8 mouse cellular contexts compared by ENCODE assay signal in the genomic region with DNA sequence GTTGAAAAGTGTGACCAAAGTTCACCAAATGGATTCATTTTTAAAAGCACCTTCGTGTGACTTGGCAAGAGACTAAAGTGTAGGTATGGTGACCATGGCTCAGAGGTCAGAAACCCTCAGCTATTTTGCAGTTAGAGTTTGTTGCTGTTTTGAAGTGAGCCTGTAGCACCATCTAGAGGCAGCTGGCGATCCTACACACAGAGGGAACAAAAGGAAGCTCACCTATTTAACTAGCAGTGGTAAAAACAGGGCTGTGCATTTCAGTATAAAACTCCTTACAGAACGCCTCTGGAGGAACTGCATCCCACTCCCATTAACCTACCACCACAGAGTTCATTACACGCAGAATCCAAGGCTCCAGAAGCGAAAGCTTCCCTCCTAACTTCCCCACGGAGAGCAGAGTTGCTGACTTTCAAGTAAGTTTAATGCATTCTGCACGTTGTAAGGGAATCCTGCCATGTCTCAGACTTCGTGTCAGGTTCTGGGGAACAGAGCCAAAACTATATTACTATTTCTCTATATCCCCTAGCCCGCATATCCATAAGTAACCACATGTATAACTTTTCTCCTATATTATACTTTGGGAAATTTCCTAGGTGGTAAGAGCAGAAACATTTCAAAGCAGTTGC.
DNase-seq lines count a peak whose midpoint lies in the region; ATAC-seq and TF ChIP-seq lines count a peak whose summit lies in the region.

No protein-coding gene starts in this region.

- intact Hi-C loops in heart, postnatal 36 days (cut with DNase I) = no loop called here

- H3K4me3 ChIP-seq in G1E (ENCODE audit: low read depth, low read length) = no peak overlapping the region
- H3K4me3 ChIP-seq in embryonic facial prominence, embryonic 12.5 days = no peak overlapping the region
- H3K4me3 ChIP-seq in lung, embryonic 16.5 days (ENCODE audit: low read length) = no peak overlapping the region

- no peak for DNase-seq in G1E (ENCODE audit: low spot score)
- peak; percentile 52 for DNase-seq in adrenal gland, postnatal 14 days
- peak; percentile 4 to 9 for DNase-seq in heart, postnatal 36 days
- DNase-seq in layer of hippocampus, adult 11-12 months (ENCODE audit: low spot score) = peak; percentile 65
- peak; percentile 55 for DNase-seq in right cerebral cortex, postnatal 14 days

- H3K27me3 ChIP-seq in G1E (ENCODE audit: insufficient read depth, low read length) = no peaks in the 10 kb centered on the region
- no peaks in the 10 kb centered on the region for H3K27me3 ChIP-seq in embryonic facial prominence, embryonic 12.5 days
- no peaks in the 10 kb centered on the region for H3K27me3 ChIP-seq in lung, embryonic 16.5 days (ENCODE audit: control insufficient read depth, insufficient read depth, low read depth, low read length)

- no peaks in the 10 kb centered on the region for H3K4me1 ChIP-seq in G1E (ENCODE audit: insufficient read depth, low read depth, low read length)
- no peaks in the 10 kb centered on the region for H3K4me1 ChIP-seq in embryonic facial prominence, embryonic 12.5 days
- no peaks in the 10 kb centered on the region for H3K4me1 ChIP-seq in lung, embryonic 16.5 days (replicated peaks; ENCODE audit: control insufficient read depth, insufficient read depth, low read length)

- no peak overlapping the region for H3K9ac ChIP-seq in embryonic facial prominence, embryonic 12.5 days
- H3K9ac ChIP-seq in lung, embryonic 16.5 days (ENCODE audit: low read length) = no peak overlapping the region

- peak overlapping the region; percentile 35 for H3K4me2 ChIP-seq in embryonic facial prominence, embryonic 12.5 days (replicated peaks)
- peak overlapping the region; percentile 36; the same call in 1 of the 2 replicates for H3K4me2 ChIP-seq in lung, embryonic 16.5 days (ENCODE audit: low read depth, low read length)

- H3K27ac ChIP-seq in embryonic facial prominence, embryonic 12.5 days = no peak overlapping the region
- H3K27ac ChIP-seq in lung, embryonic 16.5 days (ENCODE audit: low read length) = no peak overlapping the region

- no peaks in the 10 kb centered on the region for H3K36me3 ChIP-seq in G1E (replicated peaks)
- H3K36me3 ChIP-seq in embryonic facial prominence, embryonic 12.5 days = no peaks in the 10 kb centered on the region
- H3K36me3 ChIP-seq in lung, embryonic 16.5 days (ENCODE audit: control insufficient read depth, insufficient read depth, low read length) = no peaks in the 10 kb centered on the region

- WGBS in embryonic facial prominence, embryonic 12.5 days = 21% methylated on average over 9 of the region's 9 CpGs
- WGBS in lung, embryonic 16.5 days = 19% methylated on average over 9 of the region's 9 CpGs

- ATAC-seq in G1E (ENCODE audit: extremely low read depth, insufficient number of reproducible peaks, low FRiP score, poor library complexity, severe bottlenecking) = 0 out of 2 replicates have a peak, but pooled peaks have one; percentile 15
- peak; percentile 67 for ATAC-seq in embryonic facial prominence, embryonic 12.5 days (ENCODE audit: insufficient number of reproducible peaks, insufficient read depth, low FRiP score, low TSS enrichment)
- no peak for ATAC-seq in lung, embryonic 16.5 days (ENCODE audit: low read depth)
- no peak for ATAC-seq in inflammation-experienced regulatory T-cells, adult 6 months

- TF ChIP-seq CTCF in G1E (IDR thresholded peaks at IDR 0.05; ENCODE audit: low read depth, low read length) = 0 out of 2 replicates have a peak, but pooled peaks have one; percentile 15

- no peaks in the 10 kb centered on the region for H3K9me3 ChIP-seq in G1E (replicated peaks)
- H3K9me3 ChIP-seq in embryonic facial prominence, embryonic 12.5 days = no peaks in the 10 kb centered on the region
- no peaks in the 10 kb centered on the region for H3K9me3 ChIP-seq in lung, embryonic 16.5 days (ENCODE audit: control insufficient read depth, low read length)

Comparison
In these comparisons a context has a peak if more than half of its experiments do, and no peak if none do; other contexts are left out.
1. ATAC-seq: peak in G1E (single experiment) and embryonic facial prominence, embryonic 12.5 days (single experiment); none in lung, embryonic 16.5 days (single experiment) and inflammation-experienced regulatory T-cells, adult 6 months (single experiment).